Mouse (Mus musculus) neural tube, embryonic 11.5 days (tissue): ENCODE data around the gene Olfr147. TPM values are rescaled to one million over a fixed set of nuclear protein-coding genes. Genes with fewer than 3 reads are reported as not detected.
"Not testable (repeated sequence)": the region's sequence is repeated elsewhere in the genome, so short reads cannot be mapped to it uniquely, and the experiment has no call there.

Source experiments
- ATAC-seq: fragments of 200-750 bp; cut with Nextera tagmentation; 2 replicates; pipeline ENCODE4 v1.8.0; 2017; ENCODE audit warnings: moderate number of reproducible peaks, mild to moderate bottlenecking, moderate TSS enrichment, moderate library complexity; ENCODE audit not compliant: insufficient read depth, low FRiP score, low TSS enrichment
- DNase-seq: peaks from one replicate; pipeline ENCODE4 v3.0.0-alpha.2; 2015; ENCODE audit warnings: low spot score
- H3K27ac ChIP-seq: fragments of 300-500 bp; sonication (generic); 2 replicates; pipeline ENCODE4 v1.5.1; 2014; ENCODE audit warnings: low read depth, mild to moderate bottlenecking, low read length
- H3K27me3 ChIP-seq: fragments of 300-500 bp; sonication (generic); 2 replicates; pipeline ENCODE4 v1.6.1; 2014; ENCODE audit warnings: mild to moderate bottlenecking, low read length, mixed read lengths; ENCODE audit not compliant: control insufficient read depth, insufficient read depth
- H3K36me3 ChIP-seq: fragments of 300-500 bp; sonication (generic); 2 replicates; pipeline ENCODE4 v1.6.1; 2014; ENCODE audit warnings: mild to moderate bottlenecking, low read length, moderate library complexity, mixed read lengths; ENCODE audit not compliant: control insufficient read depth, insufficient read depth
- H3K4me1 ChIP-seq: fragments of 300-500 bp; sonication (generic); 2 replicates; pipeline ENCODE4 v1.6.1; 2014; ENCODE audit warnings: low read length, mixed read lengths; ENCODE audit not compliant: control insufficient read depth, insufficient read depth
- H3K4me2 ChIP-seq: fragments of 300-500 bp; sonication (generic); 2 replicates; pipeline ENCODE4 v1.6.1; 2014; ENCODE audit warnings: low read depth, mild to moderate bottlenecking, moderate library complexity
- H3K4me3 ChIP-seq: fragments of 300-500 bp; sonication (generic); 2 replicates; pipeline ENCODE4 v1.5.1; 2014; ENCODE audit warnings: low read depth, low read length
- H3K9ac ChIP-seq: fragments of 300-500 bp; sonication (generic); 2 replicates; pipeline ENCODE4 v1.6.1; 2014; ENCODE audit warnings: mild to moderate bottlenecking, low read length
- H3K9me3 ChIP-seq: fragments of 300-500 bp; sonication (generic); 2 replicates; pipeline ENCODE4 v1.6.1; 2016; ENCODE audit warnings: low read length; ENCODE audit not compliant: control insufficient read depth
- WGBS: fragments of 180-500 bp; shearing (Covaris S2); extraction: QIAGEN DNeasy Blood & Tissue Kit; methylation state at CpG from one replicate; pipeline ENCODE4 v1.1.7; 2014; 5-methylcytosine and 5-hydroxymethylcytosine counted together
- polyA plus RNA-seq: library from polyadenylated mRNA; unstranded; fragments of >200 nt; fragmentation: Nextera tagmentation; extraction: Ambion mirVana; gene quantifications from 2 replicates; pipeline ENCODE4 v1.2.1, GENCODE M21; 2014

Olfr147 gene
- polyA plus RNA-seq = not detected in 2 replicates

DNA sequence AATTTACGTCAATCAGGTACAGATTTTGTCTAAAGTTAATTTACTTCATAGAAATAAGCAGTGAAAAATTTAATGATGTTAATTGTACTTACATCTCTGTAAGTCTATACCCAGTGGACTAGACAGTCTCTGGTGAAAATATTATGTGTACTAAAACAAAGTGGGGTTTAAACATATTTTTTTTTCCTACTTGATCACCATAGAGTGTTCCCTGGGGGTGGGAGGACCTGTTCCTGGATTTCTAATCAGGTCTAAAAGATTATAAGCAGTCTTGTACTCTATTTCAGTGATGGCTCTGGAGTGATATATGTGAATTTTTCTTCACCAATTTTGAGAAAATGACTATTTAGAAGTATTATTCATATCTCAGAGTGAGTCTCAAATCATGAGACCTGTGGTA, at the start of gene Olfr147:
Gene Olfr147, plus strand, starts transcription at position 301 of the 400 bp plus-strand sequence.
- H3K9me3 ChIP-seq = no peaks in the 10 kb centered on the region
- H3K27ac ChIP-seq = no peak within 1 kb of the TSS
- WGBS = 86% methylated on average over 1 of the region's 1 CpGs
- H3K9ac ChIP-seq = no peak within 1 kb of the TSS
- DNase-seq (no peak), ATAC-seq (no peak)
- no peak within 1 kb of the TSS for H3K4me3 ChIP-seq
- H3K36me3 ChIP-seq = no peaks in the 10 kb centered on the region
- no peak within 1 kb of the TSS for H3K4me2 ChIP-seq
- H3K4me1 ChIP-seq = no peaks in the 10 kb centered on the region
- H3K27me3 ChIP-seq = no peaks in the 10 kb centered on the region

DNA sequence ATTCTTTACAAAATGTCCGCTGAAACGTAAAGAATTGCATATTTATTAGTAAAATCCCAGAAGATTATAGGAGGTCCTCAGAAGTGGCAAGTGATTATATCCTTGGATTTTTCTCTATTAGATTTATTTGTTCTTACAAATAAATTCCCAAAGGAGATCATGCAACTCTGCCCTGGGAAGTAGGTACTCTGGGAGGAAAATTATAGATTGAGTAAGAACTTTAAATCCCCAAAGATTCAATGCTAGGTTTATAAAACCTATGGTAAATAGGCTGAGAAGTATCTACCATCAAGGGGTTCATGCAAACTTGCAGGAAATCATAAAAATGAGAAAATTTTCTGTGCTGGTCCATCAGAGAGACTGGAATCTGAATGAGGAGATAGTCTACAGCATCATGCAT, 34.9 kb upstream of the Olfr147 start, which contains the start of gene Olfr250:
Gene Olfr250, plus strand, starts transcription at position 301 of the 400 bp plus-strand sequence.
- no peak for ATAC-seq
- Histone ChIP-seq H3K36me3 (no peaks in the 10 kb centered on the region), H3K4me2 (no peak within 1 kb of the TSS), H3K4me1 (no peaks in the 10 kb centered on the region), H3K27me3 (no peaks in the 10 kb centered on the region), H3K27ac (no peak within 1 kb of the TSS), H3K9ac (no peak within 1 kb of the TSS), H3K9me3 (no peaks in the 10 kb centered on the region), H3K4me3 (no peak within 1 kb of the TSS)
- DNase-seq = no peak
- 91% methylated on average over 2 of the region's 2 CpGs for WGBS

DNA sequence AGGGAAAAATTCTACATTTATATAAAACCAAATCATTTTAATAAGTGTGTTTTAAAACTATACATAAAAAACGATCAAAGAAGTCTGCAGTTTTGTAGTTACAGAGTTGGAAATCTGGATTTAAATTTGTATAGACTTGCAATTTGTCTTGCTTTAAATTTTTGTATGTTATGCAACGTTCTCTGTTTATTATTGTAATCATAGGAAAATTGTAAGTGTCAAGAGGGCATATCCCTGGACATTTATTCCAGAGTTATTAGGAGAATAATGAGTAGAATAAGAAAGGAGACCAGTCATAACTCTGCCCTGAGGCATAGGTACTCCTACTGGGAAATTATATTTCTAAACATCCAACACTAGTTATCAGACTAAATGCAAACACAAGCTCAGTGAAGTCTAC, 24.7 kb upstream of the Olfr147 start, which contains the start of gene Olfr251:
Gene Olfr251, plus strand, starts transcription at position 301 of the 400 bp plus-strand sequence.
- DNase-seq (no peak), ATAC-seq (no peak)
- 70% methylated on average over 2 of the region's 2 CpGs for WGBS
- Histone ChIP-seq H3K4me3 (no peak within 1 kb of the TSS), H3K27ac (no peak within 1 kb of the TSS), H3K4me2 (no peak within 1 kb of the TSS), H3K9me3 (no peaks in the 10 kb centered on the region), H3K27me3 (no peaks in the 10 kb centered on the region), H3K9ac (no peak within 1 kb of the TSS), H3K4me1 (no peaks in the 10 kb centered on the region), H3K36me3 (no peaks in the 10 kb centered on the region)

DNA sequence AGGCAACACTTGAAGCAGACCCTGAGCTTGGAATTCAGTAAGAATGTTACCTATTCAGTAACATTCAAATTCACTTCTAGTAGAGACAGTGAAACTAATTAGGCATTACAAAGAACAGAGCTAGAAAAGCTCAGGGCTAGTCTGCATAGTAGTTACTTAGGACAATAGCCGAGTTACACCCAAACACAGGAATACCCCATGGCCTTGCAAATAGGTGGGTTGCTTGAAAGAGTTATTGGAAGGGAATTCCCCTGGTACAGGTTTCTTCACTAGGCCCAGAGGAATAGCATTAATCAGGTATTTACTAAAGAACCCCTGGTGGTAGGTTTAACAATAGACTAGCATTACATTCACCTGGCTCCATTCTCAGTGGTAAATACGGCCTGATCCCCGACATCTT, 6.0 kb downstream of the Olfr147 start:
- not testable (repeated sequence) for ATAC-seq, H3K27me3 ChIP-seq, H3K9me3 ChIP-seq, H3K4me3 ChIP-seq, H3K4me2 ChIP-seq, H3K9ac ChIP-seq, DNase-seq, H3K36me3 ChIP-seq, H3K4me1 ChIP-seq, H3K27ac ChIP-seq
- 90% methylated on average over 3 of the region's 3 CpGs for WGBS

DNA sequence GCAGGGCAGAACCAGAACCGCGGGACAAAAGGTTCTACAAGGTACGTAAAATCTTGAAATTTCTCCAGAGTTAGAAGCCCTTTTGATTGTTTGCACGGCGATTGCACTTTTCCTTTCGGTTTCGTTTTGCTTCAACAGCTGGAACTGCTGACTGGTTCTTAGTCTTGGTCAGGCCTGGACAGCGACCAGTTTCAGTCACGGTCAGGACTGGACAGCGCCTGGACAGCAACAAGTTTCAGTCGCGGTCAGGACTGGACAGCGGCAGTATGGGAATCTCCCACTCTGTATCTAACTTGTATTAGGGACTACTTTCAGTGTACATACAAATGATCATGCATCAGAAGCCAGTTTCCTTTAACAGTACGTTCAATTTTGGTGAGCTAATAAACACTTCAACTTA, 12.0 kb downstream of the Olfr147 start:
- WGBS = 93% methylated on average over 14 of the region's 14 CpGs
- not testable (repeated sequence) for H3K9ac ChIP-seq
- peak; percentile 12 for DNase-seq

DNA sequence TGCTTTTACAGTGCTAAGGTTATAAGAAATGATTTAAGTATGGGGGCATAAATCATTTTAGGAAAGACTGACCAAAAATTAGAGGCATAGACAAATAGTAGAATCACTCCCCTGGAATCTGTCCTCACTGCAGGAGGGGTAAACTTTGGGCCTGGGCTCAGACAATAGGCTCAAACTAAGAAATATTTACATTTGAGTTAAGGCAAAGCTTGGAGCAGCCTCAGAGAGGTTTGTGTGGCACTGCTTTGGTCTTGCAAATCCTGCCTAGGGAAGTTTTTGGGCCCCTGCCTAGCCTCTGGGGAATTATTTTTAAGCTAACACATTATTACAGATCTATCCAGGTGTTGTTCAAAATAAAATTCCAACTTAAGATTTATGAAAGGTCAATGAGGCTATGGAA, 22.3 kb downstream of the Olfr147 start:
- Histone ChIP-seq H3K27ac (no peak overlapping the region), H3K36me3 (no peaks in the 10 kb centered on the region), H3K9ac (no peak overlapping the region), H3K9me3 (no peaks in the 10 kb centered on the region), H3K4me2 (no peak overlapping the region), H3K4me1 (no peaks in the 10 kb centered on the region), H3K4me3 (no peak overlapping the region), H3K27me3 (no peaks in the 10 kb centered on the region)
- DNase-seq (no peak), ATAC-seq (no peak)

More for the DNA sequence above, 12.0 kb downstream of the Olfr147 start:
- H3K27me3 ChIP-seq, H3K4me2 ChIP-seq, H3K4me1 ChIP-seq, H3K36me3 ChIP-seq, H3K9me3 ChIP-seq, H3K27ac ChIP-seq, ATAC-seq, H3K4me3 ChIP-seq: not testable (repeated sequence)

DNA sequence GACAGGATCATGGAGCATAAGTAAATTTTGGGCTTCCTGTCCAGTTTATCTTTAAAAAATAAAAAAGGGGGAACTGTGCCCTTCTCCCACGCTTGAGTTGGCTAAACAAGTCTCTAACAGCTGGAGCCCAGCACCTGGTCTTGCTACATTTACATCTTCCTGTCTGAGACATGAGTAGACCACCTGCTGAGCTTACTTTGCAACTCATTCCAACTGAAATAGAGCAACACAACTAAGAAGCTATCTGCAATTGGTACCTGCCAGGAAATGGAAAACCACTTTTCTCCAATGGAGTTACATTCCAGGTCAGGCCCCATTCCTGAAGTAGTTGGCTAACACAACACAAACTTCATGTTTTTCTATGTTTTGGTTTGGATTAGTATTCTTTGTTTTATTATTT, 25.5 kb downstream of the Olfr147 start:
- no peaks in the 10 kb centered on the region for H3K4me1 ChIP-seq
- no peak overlapping the region for H3K4me2 ChIP-seq
- no peaks in the 10 kb centered on the region for H3K9me3 ChIP-seq
- no peaks in the 10 kb centered on the region for H3K36me3 ChIP-seq
- ATAC-seq (no peak), DNase-seq (no peak)
- no peaks in the 10 kb centered on the region for H3K27me3 ChIP-seq
- H3K4me3 ChIP-seq = no peak overlapping the region
- no peak overlapping the region for H3K27ac ChIP-seq
- no peak overlapping the region for H3K9ac ChIP-seq
- WGBS = 55% methylated on average over 1 of the region's 1 CpGs

DNA sequence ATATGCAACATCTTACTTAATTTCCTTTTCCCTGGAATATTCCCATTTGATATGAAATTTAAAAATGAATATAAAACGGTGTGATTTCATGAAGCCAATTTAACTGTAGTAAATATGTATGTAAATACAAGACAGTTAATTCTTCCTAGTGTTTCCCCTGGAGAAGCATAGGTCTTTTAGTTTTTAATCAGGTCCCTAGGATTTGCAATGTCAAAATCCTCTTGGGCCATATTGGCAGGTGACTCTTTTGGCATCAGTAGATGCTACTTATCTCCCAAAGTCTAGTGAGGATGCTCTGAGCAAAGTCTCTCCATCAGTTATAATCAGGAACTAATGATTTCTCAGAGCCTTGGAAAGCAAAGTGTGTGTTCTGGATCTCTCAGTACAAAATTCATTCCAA, 27.7 kb downstream of the Olfr147 start, which contains the start of gene Olfr901:
Gene Olfr901, plus strand, starts transcription at position 301 of the 400 bp plus-strand sequence.
- no peak within 1 kb of the TSS for H3K4me3 ChIP-seq
- no peaks in the 10 kb centered on the region for H3K36me3 ChIP-seq
- H3K27me3 ChIP-seq = no peaks in the 10 kb centered on the region
- H3K27ac ChIP-seq = no peak within 1 kb of the TSS
- ATAC-seq = no peak
- no peak within 1 kb of the TSS for H3K4me2 ChIP-seq
- no peak for DNase-seq
- H3K9ac ChIP-seq = no peak within 1 kb of the TSS
- H3K4me1 ChIP-seq = no peaks in the 10 kb centered on the region
- no peaks in the 10 kb centered on the region for H3K9me3 ChIP-seq
- WGBS = 90% methylated on average over 1 of the region's 1 CpGs

DNA sequence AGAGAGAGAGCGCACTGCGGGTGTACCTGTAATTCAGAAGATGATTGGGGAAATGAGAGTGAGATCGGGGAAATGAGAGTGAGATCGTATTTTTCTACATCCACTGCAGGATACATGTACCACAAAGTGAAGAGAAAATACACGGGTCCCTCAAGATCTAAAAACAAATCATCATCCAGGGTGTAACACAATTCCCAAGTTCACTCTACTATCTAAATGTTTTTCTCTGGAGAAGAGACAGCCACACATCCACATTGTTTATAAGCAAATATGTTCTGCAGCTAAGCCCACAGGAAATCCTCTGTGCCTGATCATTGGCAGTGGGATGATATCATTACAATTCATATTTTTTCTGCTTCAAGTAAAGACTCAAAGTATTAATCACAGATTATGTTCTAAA, 45.9 kb downstream of the Olfr147 start, which contains the start of gene Olfr902:
Gene Olfr902, plus strand, starts transcription at position 301 of the 400 bp plus-strand sequence.
- no peak within 1 kb of the TSS for H3K4me3 ChIP-seq
- no peak for ATAC-seq
- H3K9me3 ChIP-seq = no peaks in the 10 kb centered on the region
- H3K36me3 ChIP-seq = no peaks in the 10 kb centered on the region
- H3K4me1 ChIP-seq = no peaks in the 10 kb centered on the region
- 95% methylated on average over 5 of the region's 5 CpGs for WGBS
- H3K9ac ChIP-seq = no peak within 1 kb of the TSS
- H3K27me3 ChIP-seq = no peaks in the 10 kb centered on the region
- no peak within 1 kb of the TSS for H3K4me2 ChIP-seq
- H3K27ac ChIP-seq = no peak within 1 kb of the TSS
- DNase-seq = no peak
